8 mouse cellular contexts compared by ENCODE assay signal in the genomic region with DNA sequence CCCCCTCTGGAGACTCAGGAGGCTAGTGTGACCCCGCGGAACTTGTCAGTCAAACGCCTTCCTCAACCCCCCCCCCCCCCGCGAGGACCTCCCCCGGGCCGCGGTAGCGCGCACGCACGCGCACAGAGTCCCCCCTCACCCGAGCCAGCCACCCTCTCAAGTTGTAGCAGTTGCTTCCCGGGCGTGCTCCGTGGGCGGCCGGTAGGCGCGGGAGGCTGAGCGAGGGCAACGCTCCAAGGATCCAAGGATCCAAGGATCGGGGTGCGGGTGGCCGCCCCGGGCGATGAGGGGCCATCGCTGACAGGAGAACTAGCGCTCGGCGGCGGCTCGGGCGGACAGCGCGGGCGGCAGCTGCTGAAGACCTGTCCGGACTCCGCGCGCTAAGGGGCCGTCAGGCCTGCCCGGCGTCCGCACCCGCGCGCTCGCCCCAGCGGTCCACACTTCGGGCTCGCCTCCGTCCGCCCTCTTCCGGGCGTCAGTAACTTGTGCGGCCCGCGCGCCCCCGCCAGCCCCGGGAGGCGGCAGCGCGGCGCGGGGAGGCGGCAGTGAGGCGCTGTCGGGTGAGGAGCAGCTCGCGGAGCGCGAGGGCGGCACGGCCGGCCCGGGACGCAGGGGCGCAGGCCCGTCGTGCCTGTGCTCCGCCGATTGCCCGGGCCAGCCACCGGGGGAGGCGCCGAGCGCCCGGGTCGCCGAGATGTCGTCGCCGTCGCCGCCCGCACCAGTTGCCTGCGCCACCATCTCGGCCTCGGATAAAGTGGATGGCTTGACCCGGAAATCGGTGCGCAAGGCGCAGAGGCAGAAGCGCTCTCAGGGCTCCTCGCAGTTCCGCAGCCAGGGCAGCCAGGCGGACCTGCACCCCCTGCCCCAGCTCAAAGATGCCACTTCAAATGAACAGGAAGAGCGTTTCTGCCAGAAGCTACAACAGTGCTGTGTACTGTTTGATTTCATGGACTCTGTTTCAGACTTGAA. TPM values are rescaled to one million over a fixed set of nuclear protein-coding genes. Genes with fewer than 3 reads are reported as not detected.
DNase-seq lines count a peak whose midpoint lies in the region; ATAC-seq and TF ChIP-seq lines count a peak whose summit lies in the region.
"Not testable (repeated sequence)": the region's sequence is repeated elsewhere in the genome, so short reads cannot be mapped to it uniquely, and the experiment has no call there.

No protein-coding gene starts in this region.

- H3K4me3 ChIP-seq in embryonic facial prominence, embryonic 11.5 days (ENCODE audit: low read depth, low read length); forebrain, embryonic 16.5 days (replicated peaks; ENCODE audit: low read length); intestine, embryonic 16.5 days (ENCODE audit: low read length); limb, embryonic 14.5 days (replicated peaks; ENCODE audit: low read length); lung, embryonic 16.5 days (ENCODE audit: low read length); midbrain, embryonic 16.5 days (ENCODE audit: low read depth, low read length): not testable (repeated sequence)
- H3K4me3 ChIP-seq in hindbrain, embryonic 10.5 days, result 0 out of 2 replicates have a peak overlapping the region, but pooled peaks have one; percentile 30

- not testable (repeated sequence) for H3K9ac ChIP-seq in embryonic facial prominence, embryonic 11.5 days (replicated peaks; ENCODE audit: low read length); forebrain, embryonic 16.5 days (replicated peaks; ENCODE audit: low read depth, low read length); intestine, embryonic 16.5 days (ENCODE audit: low read depth, low read length); limb, embryonic 14.5 days (ENCODE audit: low read depth, low read length, severe bottlenecking); lung, embryonic 16.5 days (ENCODE audit: low read length); midbrain, embryonic 16.5 days (ENCODE audit: low read depth, low read length)

- H3K36me3 ChIP-seq in embryonic facial prominence, embryonic 11.5 days (replicated peaks; ENCODE audit: control insufficient read depth, insufficient read depth, low read depth, low read length); forebrain, embryonic 16.5 days (ENCODE audit: control insufficient read depth, insufficient read depth); hindbrain, embryonic 10.5 days; intestine, embryonic 16.5 days (ENCODE audit: control insufficient read depth, insufficient read depth, low read length); limb, embryonic 14.5 days (ENCODE audit: control insufficient read depth, insufficient read depth, low read length); lung, embryonic 16.5 days (ENCODE audit: control insufficient read depth, insufficient read depth, low read length); midbrain, embryonic 16.5 days (ENCODE audit: control insufficient read depth, insufficient read depth, low read length): not testable (repeated sequence)

- no CpG with 5 or more reads among the region's 111 CpGs for WGBS in embryonic facial prominence, embryonic 11.5 days
- 0% methylated on average over 6 of the region's 111 CpGs for WGBS in forebrain, embryonic 16.5 days
- WGBS in hindbrain, embryonic 10.5 days, result 2% methylated on average over 15 of the region's 111 CpGs
- 0% methylated on average over 13 of the region's 111 CpGs for WGBS in intestine, embryonic 16.5 days
- no CpG with 5 or more reads among the region's 111 CpGs for WGBS in limb, embryonic 14.5 days
- 0% methylated on average over 7 of the region's 111 CpGs for WGBS in lung, embryonic 16.5 days
- whole genome bisulfite sequencing in midbrain, embryonic 16.5 days, result 4% methylated on average over 5 of the region's 111 CpGs

- DNase-seq in embryonic facial prominence, embryonic 11.5 days (ENCODE audit: low spot score); hindbrain, embryonic 10.5 days (ENCODE audit: low spot score); limb, embryonic 14.5 days (ENCODE audit: low spot score): not testable (repeated sequence)
- DNase-seq in testis, postnatal 10 days (ENCODE audit: low spot score), result peak; percentile 23

- H3K27me3 ChIP-seq in embryonic facial prominence, embryonic 11.5 days (ENCODE audit: control insufficient read depth, insufficient read depth, low read length); forebrain, embryonic 16.5 days (replicated peaks; ENCODE audit: control insufficient read depth, insufficient read depth, low read length); hindbrain, embryonic 10.5 days (ENCODE audit: insufficient read depth, poor library complexity, severe bottlenecking); intestine, embryonic 16.5 days (replicated peaks; ENCODE audit: control insufficient read depth, insufficient read depth, low read length); limb, embryonic 14.5 days (ENCODE audit: control insufficient read depth, insufficient read depth, low read length); lung, embryonic 16.5 days (ENCODE audit: control insufficient read depth, insufficient read depth, low read depth, low read length); midbrain, embryonic 16.5 days (ENCODE audit: control insufficient read depth, insufficient read depth, low read depth, low read length): not testable (repeated sequence)

- peak; percentile 94 for ATAC-seq in embryonic facial prominence, embryonic 11.5 days (replicated peaks; ENCODE audit: insufficient number of reproducible peaks, low FRiP score, low TSS enrichment, low read depth)
- 0 out of 2 replicates have a peak, but pooled peaks have one; percentile 33 for ATAC-seq in forebrain, embryonic 16.5 days
- ATAC-seq in intestine, embryonic 16.5 days, result peak; percentile 96
- ATAC-seq in limb, embryonic 14.5 days (ENCODE audit: low FRiP score, low read depth), result peak; percentile 53; the same call in 1 of the 2 replicates
- ATAC-seq in lung, embryonic 16.5 days (ENCODE audit: low read depth), result peak; percentile 52; the same call in 1 of the 2 replicates
- peak; percentile 62; the same call in 1 of the 2 replicates for ATAC-seq in midbrain, embryonic 16.5 days

- H3K4me1 ChIP-seq in embryonic facial prominence, embryonic 11.5 days (ENCODE audit: control insufficient read depth, insufficient read depth, low read length); forebrain, embryonic 16.5 days (replicated peaks; ENCODE audit: control insufficient read depth, insufficient read depth, low read length); hindbrain, embryonic 10.5 days (replicated peaks); intestine, embryonic 16.5 days (ENCODE audit: control insufficient read depth, insufficient read depth, low read length); limb, embryonic 14.5 days (ENCODE audit: control insufficient read depth, insufficient read depth, low read length); lung, embryonic 16.5 days (replicated peaks; ENCODE audit: control insufficient read depth, insufficient read depth, low read length); midbrain, embryonic 16.5 days (ENCODE audit: control insufficient read depth, insufficient read depth, low read length): not testable (repeated sequence)

- TF ChIP-seq POLR2A in limb, embryonic 14.5 days (IDR thresholded peaks at IDR 0.05; ENCODE audit: borderline replicate concordance, extremely low read depth, insufficient read depth, insufficient read length), result not testable (repeated sequence)

- not testable (repeated sequence) for H3K4me2 ChIP-seq in embryonic facial prominence, embryonic 11.5 days (ENCODE audit: low read depth, low read length); forebrain, embryonic 16.5 days (ENCODE audit: low read length); intestine, embryonic 16.5 days (ENCODE audit: low read depth, low read length); lung, embryonic 16.5 days (ENCODE audit: low read depth, low read length); midbrain, embryonic 16.5 days (ENCODE audit: low read length)
- H3K4me2 ChIP-seq in limb, embryonic 14.5 days (replicated peaks; ENCODE audit: low read depth, low read length, severe bottlenecking), result 0 out of 2 replicates have a peak overlapping the region, but pooled peaks have one; percentile 19

- not testable (repeated sequence) for H3K27ac ChIP-seq in embryonic facial prominence, embryonic 11.5 days (replicated peaks; ENCODE audit: low read depth, low read length); forebrain, embryonic 16.5 days (ENCODE audit: low read length); hindbrain, embryonic 10.5 days; intestine, embryonic 16.5 days (ENCODE audit: low read length); limb, embryonic 14.5 days (replicated peaks; ENCODE audit: low read depth, low read length); lung, embryonic 16.5 days (ENCODE audit: low read length); midbrain, embryonic 16.5 days (ENCODE audit: low read length)

- not testable (repeated sequence) for H3K9me3 ChIP-seq in embryonic facial prominence, embryonic 11.5 days (replicated peaks; ENCODE audit: control insufficient read depth, low read length); forebrain, embryonic 16.5 days (ENCODE audit: control insufficient read depth, low read length); hindbrain, embryonic 10.5 days; intestine, embryonic 16.5 days (ENCODE audit: control insufficient read depth, low read length); limb, embryonic 14.5 days (ENCODE audit: control insufficient read depth, low read length); lung, embryonic 16.5 days (ENCODE audit: control insufficient read depth, low read length); midbrain, embryonic 16.5 days (replicated peaks; ENCODE audit: control insufficient read depth, low read length, poor library complexity, severe bottlenecking)

RNA-seq across cellular contexts. Expression of gene Zfp993, which starts 30.6 kb away (rescaled TPM):
- polyA plus RNA-seq in embryonic facial prominence, embryonic 11.5 days (2014; fragmentation: Nextera tagmentation; extraction: Ambion mirVana), result 2.1 and 2.8 TPM in 2 replicates
- polyA plus RNA-seq in forebrain, embryonic 16.5 days (2015; fragmentation: Nextera tagmentation; extraction: Ambion mirVana), result 2.8 and 3.1 TPM in 2 replicates
- 2.6 and 4.1 TPM in 2 replicates for polyA plus RNA-seq in hindbrain, embryonic 10.5 days (2016; fragmentation: Nextera tagmentation; extraction: Ambion mirVana)
- 5.7 and 6.4 TPM in 2 replicates for polyA plus RNA-seq in intestine, embryonic 16.5 days (2015; fragmentation: Nextera tagmentation; extraction: Ambion mirVana)
- polyA plus RNA-seq in limb, embryonic 14.5 days (2012; rRNA removed), result 2.4 and 3.3 TPM in 2 replicates
- 2.3 and 2.9 TPM in 2 replicates for polyA plus RNA-seq in limb, embryonic 14.5 days (2014; fragmentation: Nextera tagmentation; extraction: Ambion mirVana)
- 0.69 and 1.1 TPM in 2 replicates for polyA plus RNA-seq in lung, embryonic 16.5 days (2015; fragmentation: Nextera tagmentation; extraction: Ambion mirVana)
- polyA plus RNA-seq in midbrain, embryonic 16.5 days (2015; fragmentation: Nextera tagmentation; extraction: Ambion mirVana), result 1.8 and 2.7 TPM in 2 replicates

Comparison
In these comparisons a context has a peak if more than half of its experiments do, and no peak if none do; other contexts are left out.
1. ATAC-seq: peak in every context shown above with its lines; median percentile 96 in intestine, embryonic 16.5 days; 94 in embryonic facial prominence, embryonic 11.5 days; 62 in midbrain, embryonic 16.5 days; 53 in limb, embryonic 14.5 days; 52 in lung, embryonic 16.5 days; 33 in forebrain, embryonic 16.5 days.